Mouse (Mus musculus) testis, adult 2 months (tissue): ENCODE data around the gene Fibp. TPM values are rescaled to one million over a fixed set of nuclear protein-coding genes. Genes with fewer than 3 reads are reported as not detected.

Experiments used
- H3K27ac ChIP-seq: fragments of 200-500 bp; 2 replicates; pipeline ENCODE4 v1.5.1; 2012; ENCODE audit warnings: low read depth, low read length; ENCODE audit not compliant: control insufficient read depth, insufficient read depth
- H3K27me3 ChIP-seq: fragments of 200-500 bp; 2 replicates; pipeline ENCODE4 v1.6.1; 2012; ENCODE audit warnings: mild to moderate bottlenecking, low read length, moderate library complexity; ENCODE audit not compliant: control insufficient read depth, insufficient read depth
- H3K36me3 ChIP-seq: fragments of 200-500 bp; 2 replicates; pipeline ENCODE4 v1.6.1; 2012; ENCODE audit warnings: mild to moderate bottlenecking, low read length; ENCODE audit not compliant: control insufficient read depth, insufficient read depth
- H3K4me1 ChIP-seq: fragments of 200-500 bp; 2 replicates; pipeline ENCODE4 v1.6.1; 2012; ENCODE audit warnings: low read length; ENCODE audit not compliant: control insufficient read depth, insufficient read depth
- H3K4me3 ChIP-seq: fragments of 200-500 bp; 2 replicates; pipeline ENCODE4 v1.5.1; 2012; ENCODE audit warnings: low read depth, mild to moderate bottlenecking, low read length, moderate library complexity, mixed read lengths; ENCODE audit not compliant: control insufficient read depth
- CTCF ChIP-seq: fragments of 200-500 bp; IDR thresholded peaks from 2 replicates; pipeline ENCODE4 v1.5.1; 2012; ENCODE audit warnings: low read depth, mild to moderate bottlenecking, inconsistent platforms, low read length, moderate library complexity; ENCODE audit not compliant: control insufficient read depth, insufficient read depth, insufficient replicate concordance
- POLR2A ChIP-seq: fragments of 200-500 bp; IDR thresholded peaks from 2 replicates; pipeline ENCODE4 v1.6.1; 2012; ENCODE audit warnings: low read depth, mild to moderate bottlenecking, inconsistent platforms, low read length, moderate library complexity; ENCODE audit not compliant: control insufficient read depth
- polyA plus RNA-seq: library from polyadenylated mRNA; depleted of rRNA; stranded (reverse); fragments of >200 nt; gene quantifications from 2 replicates; pipeline ENCODE4 v1.2.3, GENCODE M21; 2012; rRNA removed

Fibp gene
- polyA plus RNA-seq, result 70.0 and 71.3 TPM in 2 replicates

DNA sequence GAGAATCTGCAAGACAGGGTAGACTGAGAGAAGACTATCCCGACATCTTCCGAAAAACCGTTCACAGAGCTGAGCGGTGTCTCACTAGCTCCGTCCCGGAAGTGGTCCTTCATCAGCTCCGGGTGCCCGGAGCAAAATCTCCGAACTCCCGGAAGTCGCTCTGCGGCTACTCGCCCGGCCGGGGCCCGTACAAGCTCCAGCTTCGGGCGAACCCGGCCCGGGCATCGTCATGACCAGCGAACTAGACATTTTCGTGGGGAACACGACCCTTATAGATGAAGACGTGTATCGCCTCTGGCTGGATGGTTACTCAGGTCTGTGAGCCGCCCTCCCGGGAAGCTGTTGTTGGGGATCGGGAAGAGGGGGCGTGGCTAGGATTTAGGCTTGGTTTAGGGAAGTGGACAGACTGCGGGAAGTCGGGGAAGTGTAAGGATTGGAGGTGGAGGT lies at the start of gene Fibp:
Fibp (plus strand) TSS at position 151 of the 447 bp plus-strand sequence.
- H3K36me3 ChIP-seq, result no peaks in the 10 kb centered on the region
- no peak for TF ChIP-seq CTCF
- peak; percentile 73 for TF ChIP-seq POLR2A
- H3K4me3 ChIP-seq, result peak within 1 kb of the TSS; percentile 87
- H3K27ac ChIP-seq, result peak within 1 kb of the TSS; percentile 50
- H3K4me1 ChIP-seq, result peaks cover 22% of the 10 kb centered on the region
- no peaks in the 10 kb centered on the region for H3K27me3 ChIP-seq

DNA sequence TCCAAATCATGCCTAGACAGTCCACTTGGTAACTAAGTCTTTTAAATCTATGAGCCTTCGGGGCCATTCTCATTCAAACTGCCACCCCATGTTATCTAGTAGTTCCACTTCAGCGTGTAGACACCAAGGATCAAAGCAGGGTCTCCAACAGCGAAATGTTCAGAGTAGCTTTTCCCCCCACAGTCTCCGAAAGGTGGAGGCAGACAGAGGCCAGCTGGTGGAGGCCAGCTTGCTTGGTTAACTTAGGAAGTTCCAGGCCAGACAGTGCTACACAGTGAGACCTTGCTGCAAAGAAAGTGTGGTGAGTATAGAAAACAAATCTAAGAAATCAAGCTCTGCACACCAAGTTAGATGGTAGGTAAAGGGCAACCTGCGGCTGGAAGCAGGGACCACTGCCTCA lies 49.8 kb upstream of the Fibp start:
- Histone ChIP-seq H3K27me3 (no peaks in the 10 kb centered on the region), H3K4me3 (no peak overlapping the region), H3K27ac (no peak overlapping the region), H3K36me3 (no peaks in the 10 kb centered on the region), H3K4me1 (peaks cover 11% of the 10 kb centered on the region)
- TF ChIP-seq POLR2A (no peak), CTCF (no peak)

DNA sequence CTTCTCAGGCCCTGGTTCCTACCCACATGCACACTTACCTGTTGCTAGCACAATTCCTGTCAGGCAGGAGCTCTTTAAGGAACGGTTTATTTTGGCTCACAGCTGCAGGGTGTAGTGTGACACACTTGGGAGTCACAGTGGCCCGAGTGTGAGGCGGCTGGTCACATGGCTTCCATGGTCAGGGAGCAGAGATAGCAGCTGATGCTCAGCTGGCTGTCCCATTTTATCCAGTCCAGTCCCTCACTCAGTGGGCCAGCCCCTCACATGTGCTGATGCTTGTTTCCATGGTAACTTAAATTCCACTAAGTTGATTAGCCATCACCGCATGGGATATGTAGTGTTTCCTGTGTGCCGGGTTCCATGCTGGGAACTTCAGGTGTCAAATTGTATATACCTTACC lies 48.5 kb upstream of the Fibp start:
- Histone ChIP-seq H3K4me3 (no peak overlapping the region), H3K36me3 (no peaks in the 10 kb centered on the region), H3K27ac (no peak overlapping the region), H3K4me1 (peaks cover 9% of the 10 kb centered on the region), H3K27me3 (no peaks in the 10 kb centered on the region)
- no peak for TF ChIP-seq POLR2A
- no peak for TF ChIP-seq CTCF

DNA sequence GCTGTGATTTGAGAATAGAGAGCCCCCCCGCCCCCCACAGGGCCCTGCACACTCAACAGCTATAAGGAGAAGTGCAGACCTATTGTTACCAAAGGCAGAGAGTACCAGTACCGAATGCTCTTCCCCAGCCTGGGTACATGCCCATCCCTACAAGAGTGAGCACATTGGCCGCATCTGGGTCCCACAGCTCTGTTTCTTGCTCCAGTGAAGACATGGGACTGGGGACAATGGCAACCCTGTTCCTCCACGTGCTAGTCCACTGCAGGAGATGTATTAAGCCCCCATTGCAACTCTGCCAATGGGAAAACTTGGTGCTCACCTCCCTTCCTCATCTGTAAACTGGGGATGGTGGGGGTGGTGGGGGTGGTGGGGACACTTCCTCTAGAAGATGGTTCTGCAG lies 46.6 kb upstream of the Fibp start:
- TF ChIP-seq CTCF (no peak), POLR2A (no peak)

DNA sequence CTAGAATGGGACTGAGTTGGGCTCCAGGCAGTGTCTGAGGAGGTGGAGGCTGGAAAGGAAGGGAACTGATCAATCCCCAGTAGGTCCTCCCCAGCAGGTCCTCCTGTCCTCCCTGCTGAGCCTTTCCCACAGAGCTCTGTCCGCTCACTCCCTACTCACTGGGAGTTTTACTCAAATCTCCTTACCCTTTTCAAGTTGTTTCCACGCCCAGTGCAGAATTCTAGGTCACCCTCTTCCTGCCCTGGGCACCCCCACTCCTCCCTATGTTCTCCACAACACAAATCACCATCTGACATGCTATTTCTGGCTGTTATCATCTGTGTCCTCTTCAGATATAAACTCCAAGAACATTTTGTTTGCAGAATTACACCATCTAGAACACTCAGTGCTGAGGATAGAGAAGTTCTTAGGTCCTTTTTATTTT lies 45.9 kb upstream of the Fibp start:
- peaks cover 5% of the 10 kb centered on the region for H3K4me1 ChIP-seq
- no peak overlapping the region for H3K4me3 ChIP-seq
- no peaks in the 10 kb centered on the region for H3K36me3 ChIP-seq
- no peaks in the 10 kb centered on the region for H3K27me3 ChIP-seq
- H3K27ac ChIP-seq, result peak overlapping the region; percentile 76
- peak; percentile 46; the same call in 1 of the 2 replicates for TF ChIP-seq POLR2A
- no peak for TF ChIP-seq CTCF

More for the DNA sequence above, 46.6 kb upstream of the Fibp start:
- Histone ChIP-seq H3K36me3 (no peaks in the 10 kb centered on the region), H3K27ac (no peak overlapping the region), H3K4me3 (no peak overlapping the region), H3K27me3 (no peaks in the 10 kb centered on the region), H3K4me1 (peaks cover 9% of the 10 kb centered on the region)

DNA sequence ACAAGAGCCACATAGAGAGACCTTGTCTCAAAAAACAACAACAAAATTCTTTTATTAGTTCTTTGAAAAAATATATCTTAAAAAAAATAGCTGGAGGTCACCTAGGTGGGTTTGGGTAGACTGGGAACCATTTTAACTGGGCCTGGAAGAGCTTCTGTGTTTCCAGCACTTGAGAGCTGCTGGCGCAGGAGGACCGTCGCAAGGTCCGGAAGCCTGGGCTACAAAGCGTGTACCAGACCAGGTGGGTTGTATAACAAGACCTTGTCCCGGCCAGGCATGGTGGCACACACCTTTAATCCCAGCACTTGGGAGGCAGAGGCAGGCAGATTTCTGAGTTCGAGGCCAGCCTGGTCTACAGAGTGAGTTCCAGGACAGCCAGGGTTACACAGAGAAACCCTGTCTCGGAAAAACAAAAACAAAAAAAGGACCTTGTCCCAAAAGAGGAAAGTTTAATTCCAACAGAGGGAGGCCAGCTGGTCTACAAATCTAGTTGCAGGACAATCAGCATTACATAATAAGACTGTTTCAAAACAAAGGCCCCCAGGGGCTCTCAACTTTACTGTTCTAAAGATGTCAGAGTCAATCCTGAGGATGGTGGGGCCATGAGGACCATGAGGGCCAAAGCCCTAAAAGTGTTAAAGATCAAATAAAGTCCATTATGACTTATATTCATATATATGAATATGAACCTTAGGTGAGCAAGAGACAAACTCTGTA lies 41.5 kb upstream of the Fibp start:
- peaks cover 2% of the 10 kb centered on the region for H3K36me3 ChIP-seq

DNA sequence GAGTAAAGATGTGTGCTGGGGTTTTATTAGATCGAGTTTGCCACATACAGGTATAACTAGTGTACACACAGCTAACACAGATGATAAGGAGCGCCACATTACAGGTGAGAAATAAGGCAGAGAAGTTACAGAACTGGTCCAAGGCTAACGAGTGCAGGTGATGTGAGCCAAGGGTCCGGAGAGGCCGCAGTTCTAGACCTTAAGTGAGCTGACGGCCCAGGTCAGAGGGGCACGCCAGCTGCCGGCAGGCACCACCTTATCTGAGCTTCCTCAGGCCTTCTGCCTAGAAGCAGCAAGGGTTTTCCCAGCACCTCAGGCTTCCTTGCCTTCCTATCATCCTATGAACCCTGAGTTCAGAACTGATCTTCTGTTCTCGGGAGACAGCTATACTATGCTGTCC lies 40.8 kb upstream of the Fibp start:
- H3K27ac ChIP-seq, result no peak overlapping the region
- H3K27me3 ChIP-seq, result no peaks in the 10 kb centered on the region
- H3K36me3 ChIP-seq, result peaks cover 2% of the 10 kb centered on the region
- H3K4me1 ChIP-seq, result peaks cover 18% of the 10 kb centered on the region
- H3K4me3 ChIP-seq, result no peak overlapping the region
- TF ChIP-seq POLR2A (no peak), CTCF (no peak)

More for the DNA sequence above, 41.5 kb upstream of the Fibp start:
- H3K27me3 ChIP-seq, result no peaks in the 10 kb centered on the region
- H3K27ac ChIP-seq, result no peak overlapping the region
- H3K4me1 ChIP-seq, result peaks cover 16% of the 10 kb centered on the region
- TF ChIP-seq CTCF (no peak), POLR2A (no peak)
- H3K4me3 ChIP-seq, result no peak overlapping the region
